ENCODE assay signal across 9 mouse cellular contexts in genomic region chr9:102423465-102423918, GRCm38 (mm10).
DNase-seq lines count a peak whose midpoint lies in the region; ATAC-seq and TF ChIP-seq lines count a peak whose summit lies in the region.
"Had no signal": no experiment of that assay in that cellular context is flagged by ENCODE, and none has a peak within 500 bp of the region (broad histone marks: within the 10 kb centered on the region; RNA-seq: fewer than 3 reads in every experiment).

No protein-coding gene starts in this region.

- DNase-seq in kidney, postnatal 0 days (ENCODE audit: low spot score) = peak; percentile 21
- DNase-seq in kidney, postnatal 10 days = no peak
- peak; percentile 29 for DNase-seq in forebrain, embryonic 10.5 days (ENCODE audit: extremely low spot score, low spot score)
- DNase-seq in cerebellum, adult 9-11 months = no peak
- DNase-seq in cerebellum, adult 18-20 months = no peak
- DNase-seq in testis, postnatal 10 days (ENCODE audit: low spot score) = no peak

- no peak for ATAC-seq in kidney, postnatal 0 days (replicated peaks; ENCODE audit: low FRiP score, low read depth)
- no peak for ATAC-seq in intestine, postnatal 0 days
- ATAC-seq in neural tube, embryonic 13.5 days (ENCODE audit: low read depth) = peak; percentile 51; the same call in 1 of the 2 replicates

- no peak overlapping the region for H3K4me3 ChIP-seq in kidney, postnatal 0 days (replicated peaks; ENCODE audit: low read depth, low read length)
- peak overlapping the region; percentile 34 for H3K4me3 ChIP-seq in forebrain, embryonic 10.5 days
- H3K4me3 ChIP-seq in intestine, postnatal 0 days (ENCODE audit: low read depth, low read length) = no peak overlapping the region
- H3K4me3 ChIP-seq in neural tube, embryonic 13.5 days = no peak overlapping the region
- H3K4me3 ChIP-seq: megakaryocyte, embryonic 14.5 days had no signal

- H3K27ac ChIP-seq in kidney, postnatal 0 days = no peak overlapping the region; the same call in 1 of the 2 replicates
- peak overlapping the region; percentile 90 for H3K27ac ChIP-seq in forebrain, embryonic 10.5 days
- no peak overlapping the region for H3K27ac ChIP-seq in intestine, postnatal 0 days (ENCODE audit: low read depth, low read length)
- peak overlapping the region; percentile 81 for H3K27ac ChIP-seq in neural tube, embryonic 13.5 days (replicated peaks)

- no peaks in the 10 kb centered on the region for H3K4me1 ChIP-seq in kidney, postnatal 0 days (replicated peaks; ENCODE audit: insufficient read depth, low read length)
- peaks cover 52% of the 10 kb centered on the region for H3K4me1 ChIP-seq in forebrain, embryonic 10.5 days
- H3K4me1 ChIP-seq in intestine, postnatal 0 days (replicated peaks; ENCODE audit: control insufficient read depth, insufficient read depth, low read length) = no peaks in the 10 kb centered on the region
- peaks cover 33% of the 10 kb centered on the region for H3K4me1 ChIP-seq in neural tube, embryonic 13.5 days (replicated peaks)
- H3K4me1 ChIP-seq: megakaryocyte, embryonic 14.5 days had no signal

- H3K36me3 ChIP-seq in kidney, postnatal 0 days (ENCODE audit: insufficient read depth, low read length) = no peaks in the 10 kb centered on the region
- no peaks in the 10 kb centered on the region for H3K36me3 ChIP-seq in forebrain, embryonic 10.5 days (replicated peaks)
- no peaks in the 10 kb centered on the region for H3K36me3 ChIP-seq in intestine, postnatal 0 days (ENCODE audit: control insufficient read depth, insufficient read depth)
- no peaks in the 10 kb centered on the region for H3K36me3 ChIP-seq in neural tube, embryonic 13.5 days

- no peaks in the 10 kb centered on the region for H3K9me3 ChIP-seq in kidney, postnatal 0 days (replicated peaks; ENCODE audit: low read length)
- no peaks in the 10 kb centered on the region for H3K9me3 ChIP-seq in forebrain, embryonic 10.5 days
- H3K9me3 ChIP-seq in intestine, postnatal 0 days (ENCODE audit: control insufficient read depth) = no peaks in the 10 kb centered on the region
- no peaks in the 10 kb centered on the region for H3K9me3 ChIP-seq in neural tube, embryonic 13.5 days

- peak overlapping the region; percentile 27 for H3K4me2 ChIP-seq in kidney, postnatal 0 days (ENCODE audit: low read length)
- H3K4me2 ChIP-seq in intestine, postnatal 0 days (replicated peaks; ENCODE audit: low read depth) = peak overlapping the region; percentile 41
- H3K4me2 ChIP-seq in neural tube, embryonic 13.5 days = peak overlapping the region; percentile 35

- WGBS in kidney, postnatal 0 days = 19% methylated on average over 9 of the region's 9 CpGs
- WGBS in forebrain, embryonic 10.5 days = 9% methylated on average over 9 of the region's 9 CpGs
- 34% methylated on average over 9 of the region's 9 CpGs for WGBS in intestine, postnatal 0 days
- WGBS in neural tube, embryonic 13.5 days = 6% methylated on average over 9 of the region's 9 CpGs

- H3K9ac ChIP-seq in kidney, postnatal 0 days (ENCODE audit: low read depth, low read length) = no peak overlapping the region
- no peak overlapping the region for H3K9ac ChIP-seq in intestine, postnatal 0 days (ENCODE audit: low read depth, low read length)
- peak overlapping the region; percentile 49 for H3K9ac ChIP-seq in neural tube, embryonic 13.5 days

- no peaks in the 10 kb centered on the region for H3K27me3 ChIP-seq in kidney, postnatal 0 days (ENCODE audit: insufficient read depth, low read length)
- peaks cover 58% of the 10 kb centered on the region for H3K27me3 ChIP-seq in forebrain, embryonic 10.5 days (ENCODE audit: poor library complexity, severe bottlenecking)
- no peaks in the 10 kb centered on the region for H3K27me3 ChIP-seq in intestine, postnatal 0 days (replicated peaks; ENCODE audit: control insufficient read depth, insufficient read depth, low read length)
- H3K27me3 ChIP-seq in neural tube, embryonic 13.5 days = peaks cover 8% of the 10 kb centered on the region

- no peak for TF ChIP-seq CTCF in kidney, postnatal 0 days (IDR thresholded peaks at IDR 0.05; ENCODE audit: low read depth)
- no peak for TF ChIP-seq CTCF in intestine, postnatal 0 days (IDR thresholded peaks at IDR 0.05; ENCODE audit: low read depth)

Comparison
In these comparisons a context has a peak if more than half of its experiments do, and no peak if none do; other contexts are left out.
1. DNase-seq: peak in kidney, postnatal 0 days (single experiment) and forebrain, embryonic 10.5 days (single experiment); none in kidney, postnatal 10 days (single experiment), cerebellum, adult 9-11 months (single experiment), cerebellum, adult 18-20 months (0 of 2) and testis, postnatal 10 days (single experiment).
2. H3K27ac ChIP-seq: peak in forebrain, embryonic 10.5 days (single experiment) and neural tube, embryonic 13.5 days (single experiment); none in kidney, postnatal 0 days (single experiment) and intestine, postnatal 0 days (single experiment).
3. Peak in every context shown above with its lines, with median percentiles within 50 percentile points of each other: H3K4me2 ChIP-seq.